Mouse (Mus musculus): ENCODE measurements around the gene 1700029I15Rik.

GRCm38 (mm10) chr2:92391703-92392317 is 9.5 kb downstream of the 1700029I15Rik start:
- TF ChIP-seq CTCF (IDR thresholded peaks at IDR 0.05; ENCODE audit: low read depth, low read length) (no peak), POLR2A (IDR thresholded peaks at IDR 0.05; ENCODE audit: insufficient read depth, low read length) (no peak), EP300 (IDR thresholded peaks at IDR 0.05; ENCODE audit: insufficient read depth, low read depth, low read length) (no peak)

Measured in ES-Bruce4 (cell line).